Mouse (Mus musculus) c-Kit-negative CD71-positive TER-119-positive erythroid progenitor cells, embryonic 14.5 days (primary cell): ENCODE data around the gene Fam234b.

Source experiments
- DNase-seq: peaks from one replicate; pipeline ENCODE4 v3.0.0-alpha.2; 2013; ENCODE audit warnings: low read depth, low spot score

Gene Fam234b

DNA sequence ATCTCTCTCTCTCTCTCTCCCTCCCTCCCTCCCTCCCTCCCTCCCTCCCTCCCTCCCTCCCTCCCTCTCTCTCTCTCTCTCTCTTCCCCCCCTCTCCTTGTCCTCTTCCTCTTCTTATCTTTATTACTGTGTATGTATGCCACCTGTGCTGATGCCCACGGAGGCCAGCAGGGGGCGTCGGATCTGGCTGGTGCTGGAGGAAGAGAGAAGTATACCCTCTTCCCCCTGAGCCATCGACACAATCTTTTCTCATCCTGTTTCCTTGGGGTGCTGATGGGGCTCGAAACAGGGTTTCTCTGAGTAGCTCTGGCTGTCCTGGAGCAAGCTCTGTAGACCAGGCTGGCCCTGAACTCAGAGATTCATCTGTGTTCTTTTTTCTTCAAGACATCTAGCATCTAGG is 14.9 kb upstream of the Fam234b start:
- DNase-seq: no peak

DNA sequence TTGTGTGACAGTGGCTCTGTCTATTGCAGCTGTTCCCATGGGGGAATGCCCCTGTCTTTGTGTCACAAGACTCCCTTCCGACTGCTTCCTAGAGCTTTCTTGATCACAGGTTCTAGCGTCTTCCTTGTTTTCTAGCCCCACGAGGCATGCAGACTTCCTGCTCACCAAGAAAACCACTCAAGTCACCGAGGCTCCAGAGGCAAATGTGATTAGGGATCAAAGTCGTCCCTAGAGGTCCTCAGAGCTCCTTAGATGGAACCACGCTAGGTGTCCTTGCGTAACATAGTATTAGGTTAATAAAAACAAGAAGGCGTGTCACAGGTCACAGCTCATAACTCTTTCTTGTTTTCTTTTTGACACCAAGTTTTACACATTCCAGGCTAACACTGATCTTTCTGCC is 13.8 kb upstream of the Fam234b start:
- no peak for DNase-seq

- no peak for DNase-seq
Observed at GRCm38 (mm10) chr6:135187076-135187917, 10.5 kb upstream of the Fam234b start.

GRCm38 (mm10) chr6:135188629-135189028 is 9.1 kb upstream of the Fam234b start:
- DNase-seq: no peak

DNA sequence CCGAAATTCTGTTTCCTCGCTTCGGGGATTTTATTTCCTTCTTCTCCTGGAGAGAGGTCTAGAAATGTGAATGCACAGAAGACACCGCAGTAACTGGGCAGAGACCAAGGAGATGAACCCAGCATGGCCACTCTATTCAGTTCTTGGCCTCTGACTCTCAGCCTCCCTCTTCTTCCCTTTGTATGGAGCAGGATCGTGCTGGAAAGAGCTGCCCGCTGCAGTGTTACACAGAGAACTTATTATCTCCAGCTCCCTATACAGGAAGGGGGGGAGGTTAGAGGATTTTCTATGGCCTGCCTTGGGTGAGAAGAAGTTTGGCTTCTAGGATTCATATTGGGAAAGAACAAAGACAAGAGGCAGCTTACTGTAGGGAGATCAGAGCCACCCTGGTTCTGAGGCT is 7.7 kb upstream of the Fam234b start:
- no peak for DNase-seq

- DNase-seq: no peak
Observed at GRCm38 (mm10) chr6:135191906-135192305, 5.9 kb upstream of the Fam234b start.

DNA sequence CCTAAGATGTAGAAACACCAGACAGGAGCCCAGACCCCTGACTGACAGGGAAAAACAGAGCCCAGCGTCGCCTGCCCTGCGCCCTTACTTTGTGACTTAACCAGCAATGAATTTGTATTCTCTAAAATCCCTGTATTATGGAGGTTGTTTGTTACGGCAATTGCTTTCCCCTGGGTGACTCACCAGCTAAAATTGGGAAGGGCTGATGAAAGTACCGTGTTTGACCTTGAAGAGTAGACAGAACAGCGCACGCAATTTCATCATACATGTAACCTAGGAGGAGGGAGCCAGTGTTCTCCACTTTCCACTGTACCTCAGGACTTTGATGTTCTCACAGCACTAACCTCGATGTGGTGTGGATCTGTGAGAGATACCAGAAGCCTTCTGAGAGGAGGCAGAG is 4.8 kb upstream of the Fam234b start:
- DNase-seq: no peak

DNA sequence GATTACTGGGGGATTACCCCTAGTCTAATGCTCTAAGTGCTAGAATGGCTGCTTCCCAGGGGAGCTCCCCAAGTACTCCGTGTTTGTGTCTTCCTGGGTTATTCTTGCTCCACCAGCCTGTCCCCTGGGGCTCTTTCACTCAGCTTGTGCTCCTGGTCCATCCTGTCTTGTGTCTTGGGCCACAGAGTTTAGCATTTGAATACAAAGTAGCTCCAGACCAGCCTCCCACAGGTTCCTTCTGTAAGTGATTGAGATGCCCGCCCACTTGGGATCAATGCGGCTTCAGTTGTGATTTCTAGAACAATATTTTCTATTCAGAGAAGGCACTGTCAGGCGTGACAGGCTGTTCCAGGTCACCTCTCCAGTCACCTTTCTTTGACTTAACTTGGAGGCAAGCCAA is 4.0 kb upstream of the Fam234b start:
- DNase-seq: no peak

DNA sequence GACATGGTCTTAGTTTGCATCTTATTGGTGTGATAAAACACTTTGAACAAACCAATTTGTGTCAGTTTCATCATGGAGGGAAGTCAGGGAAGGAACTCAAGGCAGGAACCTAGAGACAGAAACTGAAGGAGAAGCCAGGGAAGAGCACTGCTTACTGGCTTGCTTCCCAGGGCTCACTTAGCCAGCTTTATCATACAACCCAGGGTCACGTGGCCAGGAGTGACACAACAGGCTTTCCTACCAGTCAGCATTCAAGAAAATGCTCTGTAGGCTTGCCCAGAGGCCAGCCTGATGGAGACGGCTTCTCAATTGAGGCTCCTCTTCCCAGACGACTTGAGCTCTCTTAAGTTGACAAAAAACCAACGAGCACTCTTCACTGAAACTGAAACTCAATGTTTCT is 2.9 kb upstream of the Fam234b start:
- DNase-seq: peak; percentile 63

- DNase-seq: peak; percentile 81
Observed at GRCm38 (mm10) chr6:135196707-135197106, 1.1 kb upstream of the Fam234b start.

GRCm38 (mm10) chr6:135197446-135197845 is 331 bp upstream of the Fam234b start:
- peak; percentile 40 for DNase-seq

- DNase-seq: peak; percentile 26
Observed at GRCm38 (mm10) chr6:135198726-135199125, 949 bp downstream of the Fam234b start.

DNA sequence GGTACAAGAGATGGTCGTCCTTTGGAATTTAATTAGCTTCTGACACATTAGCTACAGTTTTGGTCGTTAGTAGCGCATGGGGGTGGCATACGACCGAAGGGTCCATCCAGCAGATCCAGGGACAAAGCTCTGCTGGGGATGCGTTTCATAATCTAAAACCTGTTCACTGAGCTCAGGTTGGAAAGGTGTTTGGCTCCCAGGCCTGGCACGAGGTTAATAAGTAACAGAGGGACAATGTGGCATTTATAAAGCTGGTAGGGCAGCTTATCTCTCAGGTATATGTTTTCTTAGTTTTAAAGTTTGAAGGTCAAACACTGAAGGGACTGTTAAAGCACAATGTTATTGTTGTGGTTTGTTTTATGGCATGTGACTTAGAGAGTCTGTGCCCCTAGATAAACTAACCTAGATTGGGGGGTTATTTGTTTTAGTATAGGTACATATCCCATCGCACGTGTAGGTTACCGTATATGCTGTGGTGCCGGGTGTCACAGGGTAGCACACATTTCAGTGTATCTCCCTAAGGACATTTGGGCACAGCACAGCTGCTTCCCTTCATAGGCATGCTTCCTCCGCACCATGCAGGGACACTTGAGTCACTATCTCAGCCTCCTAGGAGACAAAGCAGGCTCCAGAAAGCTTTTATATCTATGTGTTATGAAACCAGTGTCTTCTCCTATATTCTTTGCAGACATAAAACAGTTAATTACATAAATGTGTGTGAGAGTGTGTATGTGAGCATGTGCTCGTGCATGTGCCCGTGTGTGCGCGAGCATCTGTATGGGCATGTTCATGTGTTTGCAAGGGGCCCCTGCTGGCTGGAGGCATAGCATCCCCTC is 2.6 kb downstream of the Fam234b start:
- DNase-seq: no peak

- no peak for DNase-seq
Observed at GRCm38 (mm10) chr6:135202668-135203067, 4.9 kb downstream of the Fam234b start.

GRCm38 (mm10) chr6:135203737-135204136 is 6.0 kb downstream of the Fam234b start:
- DNase-seq: no peak

DNA sequence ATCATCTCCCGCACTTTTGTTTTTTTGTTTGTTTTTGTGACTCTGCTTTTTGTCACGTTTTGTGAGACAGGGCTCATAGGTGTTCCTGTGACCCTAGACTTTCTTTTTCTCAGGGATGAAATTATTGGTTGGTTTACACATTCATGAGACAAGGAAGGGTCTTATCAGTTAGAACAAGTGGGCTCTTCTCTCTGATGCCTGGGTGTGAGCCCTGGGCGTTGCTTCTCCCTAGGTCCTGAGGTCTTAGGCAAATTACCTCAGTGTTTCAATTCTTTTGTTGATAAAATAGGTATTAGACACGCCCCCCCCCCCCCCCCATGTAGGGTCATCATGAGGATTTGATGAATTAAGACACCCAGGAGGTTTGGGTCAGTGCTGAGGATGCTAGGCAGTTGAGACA is 7.1 kb downstream of the Fam234b start:
- no peak for DNase-seq

- no peak for DNase-seq
Observed at GRCm38 (mm10) chr6:135205802-135206201, 8.0 kb downstream of the Fam234b start.

GRCm38 (mm10) chr6:135206909-135207308 is 9.1 kb downstream of the Fam234b start:
- no peak for DNase-seq

DNA sequence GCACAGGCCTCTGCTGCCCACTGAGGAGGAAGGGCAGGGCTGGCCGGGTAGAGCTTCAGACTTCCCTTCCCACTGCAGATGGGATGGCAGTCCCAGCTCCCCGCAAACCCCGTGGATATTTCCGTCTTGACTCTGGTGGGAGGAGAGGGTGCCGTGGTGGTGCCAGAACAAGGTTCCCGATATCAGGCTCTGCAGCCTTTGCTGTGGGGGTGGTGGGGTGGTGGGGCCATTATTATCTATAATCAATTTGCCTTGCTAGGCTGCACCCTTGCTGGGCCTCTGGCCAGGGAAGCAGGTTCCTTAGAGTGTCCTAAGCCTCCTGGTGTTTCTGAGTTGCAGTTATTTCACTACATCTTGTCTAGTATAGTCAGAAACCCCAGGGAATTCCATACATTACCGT is 13.4 kb downstream of the Fam234b start:
- no peak for DNase-seq

GRCm38 (mm10) chr6:135212666-135213065 is 14.9 kb downstream of the Fam234b start:
- DNase-seq: no peak

DNA sequence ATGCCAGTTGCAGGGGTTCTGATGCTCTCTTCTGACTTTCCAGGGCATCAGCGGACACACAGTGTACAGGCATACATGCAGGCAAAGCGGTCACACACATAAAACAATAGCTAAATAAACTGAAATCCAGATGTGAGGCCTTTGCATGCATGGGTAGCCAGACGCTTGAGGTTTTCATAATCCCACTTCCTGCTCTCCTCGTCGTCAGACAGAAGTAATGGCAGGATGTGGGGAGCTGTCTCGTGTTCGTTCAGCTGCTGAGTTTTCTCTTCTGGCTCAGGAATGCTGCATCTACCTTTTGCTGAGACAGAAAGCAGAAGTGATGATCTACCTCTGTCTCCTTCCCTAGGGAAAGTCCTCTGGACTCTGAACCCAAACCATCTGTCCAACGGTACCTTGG is 20.6 kb downstream of the Fam234b start:
- no peak for DNase-seq

DNA sequence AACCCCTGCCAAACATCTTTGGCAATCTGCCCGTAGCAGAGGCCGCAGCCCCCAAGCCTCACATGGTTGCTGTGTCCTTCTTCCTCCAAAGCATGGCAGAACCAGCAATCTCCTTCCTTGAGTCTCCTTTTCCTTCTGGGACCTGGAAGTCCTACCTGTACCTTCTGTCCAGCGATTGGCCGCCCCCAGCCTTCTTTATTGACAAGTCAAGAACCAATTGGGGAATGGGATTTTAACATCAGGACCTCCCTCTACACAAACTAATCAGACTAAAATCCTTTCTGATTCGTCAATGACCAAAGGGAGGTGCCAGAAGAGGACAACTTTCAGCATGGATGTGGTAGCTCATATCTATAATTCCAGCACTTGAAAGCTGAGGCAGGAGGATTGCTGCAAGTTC is 22.1 kb downstream of the Fam234b start:
- DNase-seq: no peak
